Mouse (Mus musculus): ENCODE data around the gene Abcb11.
A peak's percentile ranks its signal among the peaks of the same experiment; 100 is the strongest.

Gene Abcb11

GRCm38 (mm10) chr2:69264069-69264618 lies 78.3 kb downstream of the Abcb11 start:
- no peak for DNase-seq (ENCODE audit: low read depth)

DNA sequence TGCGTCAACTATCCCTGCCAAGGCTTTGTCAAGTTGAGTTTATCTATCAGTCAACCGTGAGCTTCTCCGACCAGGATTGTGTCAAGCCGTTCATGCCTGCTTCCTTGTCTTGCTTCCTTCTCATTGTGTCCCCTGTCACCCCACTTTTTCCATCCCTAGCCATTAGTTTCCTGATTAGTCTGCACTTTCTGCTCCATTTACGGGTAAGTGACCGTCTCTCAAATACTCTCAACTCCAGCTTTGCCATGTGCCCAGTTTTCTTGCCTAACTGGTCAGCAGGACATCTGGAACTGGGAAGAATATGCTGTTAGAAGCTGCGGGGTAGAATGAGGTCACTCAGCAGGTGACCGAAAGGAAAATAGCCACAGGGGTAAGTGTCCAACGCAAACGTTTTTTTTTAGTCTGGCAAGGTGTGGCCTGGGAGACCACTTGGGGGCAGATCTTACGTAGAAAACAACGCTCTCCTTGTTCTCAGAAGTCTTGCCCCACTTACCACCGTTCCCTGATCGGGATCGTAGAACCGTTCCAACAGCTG lies 94.1 kb downstream of the Abcb11 start:
- DNase-seq (ENCODE audit: low read depth) = no peak

GRCm38 (mm10) chr2:69247081-69247480 lies 95.3 kb downstream of the Abcb11 start:
- DNase-seq (ENCODE audit: low read depth) = no peak

- no peak for DNase-seq (ENCODE audit: low read depth)
Measured at GRCm38 (mm10) chr2:69244924-69245323, 97.5 kb downstream of the Abcb11 start.

DNA sequence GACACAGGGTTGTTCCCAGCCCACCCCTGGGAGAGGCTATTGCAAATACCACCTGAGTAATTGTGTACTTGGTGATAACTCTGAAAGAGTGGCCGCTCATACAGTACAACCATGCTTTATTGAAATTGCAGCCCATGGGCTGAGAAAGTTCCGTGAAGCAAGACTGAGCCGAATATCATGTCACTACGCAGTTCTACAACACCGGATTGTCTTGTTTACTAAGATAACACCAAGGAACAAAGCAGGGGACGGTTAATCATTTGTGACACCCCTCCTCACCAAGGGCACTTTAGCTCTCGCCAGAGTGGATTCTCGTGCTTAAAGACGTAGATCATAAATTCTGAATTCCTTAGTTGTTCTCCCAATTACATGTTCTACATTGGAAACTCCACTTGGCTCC lies 103.1 kb downstream of the Abcb11 start:
- DNase-seq (ENCODE audit: low read depth) = no peak

- DNase-seq (ENCODE audit: low read depth) = no peak
Measured at GRCm38 (mm10) chr2:69234976-69235678, 107.3 kb downstream of the Abcb11 start.

DNA sequence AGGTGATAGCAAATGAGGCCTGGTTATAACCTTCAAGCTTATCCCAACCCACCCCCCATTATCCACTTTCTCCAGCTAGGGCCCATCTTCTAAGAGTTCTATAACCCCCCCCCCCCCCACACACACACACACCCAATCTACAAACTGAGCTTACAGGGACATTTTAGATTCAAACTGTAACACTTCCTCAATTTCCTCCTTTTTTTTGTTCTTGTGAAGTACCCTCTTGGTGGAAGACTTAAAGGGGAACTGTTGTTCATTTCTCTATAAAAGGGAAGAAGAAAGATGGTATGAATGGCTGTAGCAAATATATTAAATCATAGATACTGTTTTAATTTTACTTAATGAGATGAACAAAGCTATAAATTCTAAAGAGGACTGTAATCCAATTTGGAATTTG lies 110.3 kb downstream of the Abcb11 start:
- no peak for DNase-seq (ENCODE audit: low read depth)

GRCm38 (mm10) chr2:69230137-69230536 lies 112.3 kb downstream of the Abcb11 start:
- DNase-seq (ENCODE audit: low read depth) = no peak

GRCm38 (mm10) chr2:69228635-69229034 lies 113.8 kb downstream of the Abcb11 start:
- DNase-seq (ENCODE audit: low read depth) = no peak

DNA sequence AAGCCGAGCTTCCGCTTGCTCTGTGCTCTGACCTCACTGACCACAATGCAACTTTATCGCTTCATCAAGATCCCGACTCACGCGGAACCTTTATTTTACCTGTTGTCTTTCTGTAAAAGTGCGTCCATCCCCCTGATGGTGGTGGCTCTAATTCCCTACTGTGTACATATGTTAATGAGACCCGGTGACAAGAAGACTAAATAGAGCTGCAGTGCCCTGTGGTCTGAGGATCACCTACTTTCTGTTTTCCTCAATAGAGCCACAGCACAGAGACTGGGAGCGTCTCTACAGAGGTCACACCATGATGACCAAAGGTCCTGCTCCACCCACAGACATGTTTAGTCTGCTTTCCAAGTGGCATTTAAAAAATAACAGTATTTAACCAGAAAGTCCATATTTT lies 115.5 kb downstream of the Abcb11 start:
- no peak for DNase-seq (ENCODE audit: low read depth)

DNA sequence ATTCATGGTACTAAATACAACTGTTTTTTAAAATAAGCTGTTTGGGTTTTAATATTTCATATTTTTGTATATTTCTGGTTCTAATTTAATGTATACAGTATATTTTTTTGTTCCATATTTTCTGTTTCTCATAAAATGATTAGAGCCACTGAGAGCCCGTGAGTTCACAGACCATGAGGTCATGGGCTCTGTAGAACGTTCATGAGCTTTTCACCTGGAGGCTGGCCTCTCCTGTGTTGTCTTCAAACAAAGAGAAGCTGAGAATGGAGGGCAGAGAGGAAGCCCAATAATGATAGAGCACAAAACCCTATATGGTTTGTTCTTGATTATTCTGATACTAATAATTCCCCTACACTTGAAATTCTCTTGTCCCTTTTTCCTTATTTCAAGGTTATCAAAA lies 117.7 kb downstream of the Abcb11 start:
- DNase-seq (ENCODE audit: low read depth) = no peak

DNA sequence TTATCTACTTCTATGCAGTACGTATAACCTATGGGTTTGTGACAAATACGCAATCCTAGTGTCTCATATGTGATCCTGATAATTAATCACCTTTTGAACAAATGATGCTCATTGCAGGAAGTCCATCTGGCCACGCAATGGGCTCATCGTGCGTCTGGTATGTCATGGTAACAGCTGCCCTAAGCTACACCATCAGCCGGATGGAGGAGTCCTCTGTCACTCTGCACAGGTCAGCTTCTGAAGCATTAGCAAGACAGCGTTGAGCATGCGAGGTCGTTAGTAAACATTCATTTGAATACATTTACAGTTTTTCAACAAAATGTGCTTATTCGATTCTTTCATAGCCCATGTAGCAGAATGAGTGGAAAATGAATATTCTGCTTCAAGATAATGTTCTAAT lies 119.6 kb downstream of the Abcb11 start:
- no peak for DNase-seq (ENCODE audit: low read depth)

DNA sequence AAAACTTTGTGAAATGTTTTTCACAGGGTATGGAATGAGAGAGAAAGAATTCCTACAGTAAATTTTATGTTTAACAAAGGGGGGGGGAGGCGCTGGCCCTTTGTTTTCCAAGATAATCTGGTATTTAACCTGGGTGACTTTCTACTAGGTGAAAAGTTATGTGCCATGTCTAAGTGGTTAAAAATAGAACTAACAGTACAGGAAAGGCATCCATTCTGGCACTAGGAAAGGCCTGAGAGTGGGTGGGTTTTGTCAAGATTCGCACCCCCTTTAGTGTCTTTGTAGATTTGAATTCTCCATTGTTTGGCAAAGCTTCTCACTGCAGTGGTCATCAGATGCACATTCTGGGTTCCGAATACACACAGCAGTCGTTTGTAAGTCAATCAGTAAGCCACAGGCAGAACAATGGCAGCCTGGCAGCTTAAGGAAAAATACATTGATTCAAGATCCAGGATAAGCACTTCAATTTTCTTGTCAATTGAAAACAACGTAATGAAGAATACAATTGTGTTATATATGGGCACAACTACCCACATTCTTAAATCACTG lies 120.5 kb downstream of the Abcb11 start:
- no peak for DNase-seq (ENCODE audit: low read depth)

DNA sequence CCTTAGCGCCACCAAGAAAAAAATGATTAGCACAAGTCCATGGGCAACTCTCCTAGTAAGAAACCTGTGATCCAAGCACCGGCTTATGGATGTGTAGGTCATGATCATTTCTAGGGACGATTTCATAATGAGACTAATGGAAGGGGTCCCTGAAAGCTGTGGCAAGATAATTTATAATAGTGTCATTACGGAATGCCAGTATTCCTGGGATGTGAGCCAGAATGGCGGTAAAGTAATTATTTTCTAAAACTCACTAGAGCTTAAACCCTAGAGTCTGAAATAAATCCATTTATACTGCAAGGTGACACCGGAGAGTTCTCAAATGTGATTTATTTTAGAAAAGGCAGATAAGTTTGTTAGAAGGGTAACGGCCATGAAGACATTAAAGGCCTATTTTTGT lies 127.2 kb downstream of the Abcb11 start:
- no peak for DNase-seq (ENCODE audit: low read depth)

DNA sequence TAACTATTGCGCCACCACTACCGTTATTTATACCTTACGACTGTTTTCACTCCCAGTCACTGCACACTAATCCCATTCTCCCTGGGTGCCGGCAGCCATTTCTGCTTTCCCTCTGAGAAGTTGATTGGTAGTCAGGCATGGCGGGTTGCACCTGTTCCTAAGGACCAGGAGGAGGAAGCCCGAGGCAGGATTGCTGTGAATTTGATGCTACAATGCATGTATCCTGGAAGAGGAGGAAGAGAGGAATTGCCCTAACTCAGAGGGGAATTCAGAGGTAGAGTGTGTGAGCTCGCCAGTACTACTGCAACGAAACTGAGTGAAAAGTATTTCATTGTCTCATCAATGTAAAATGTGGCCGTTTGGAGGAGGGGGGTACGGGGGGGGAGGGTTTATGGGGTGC lies 129.8 kb downstream of the Abcb11 start:
- DNase-seq (ENCODE audit: low read depth) = no peak

DNA sequence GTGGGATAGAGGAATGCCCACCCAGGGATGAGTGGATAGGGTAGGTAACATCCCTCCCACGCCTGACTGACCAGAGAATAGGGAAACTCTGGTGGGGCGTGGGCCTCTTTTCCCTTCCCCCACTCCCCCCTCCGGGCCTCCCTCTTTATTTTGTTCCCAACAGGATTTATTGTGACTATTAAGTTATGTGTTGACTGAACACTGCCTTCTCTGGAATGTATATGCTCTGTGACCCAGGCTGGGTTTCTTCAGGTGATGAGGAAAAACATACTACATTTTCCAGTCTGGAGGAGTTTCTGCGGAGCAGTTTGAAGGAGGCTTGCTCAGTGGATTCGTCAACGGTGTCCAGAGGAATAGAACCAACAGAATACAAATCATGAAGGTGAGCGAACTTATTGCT lies 131.6 kb downstream of the Abcb11 start, which contains the start of gene G6pc2:
G6pc2 (plus strand) TSS at position 301 of the 400 bp plus-strand sequence.
- no peak for DNase-seq (ENCODE audit: low read depth)

DNA sequence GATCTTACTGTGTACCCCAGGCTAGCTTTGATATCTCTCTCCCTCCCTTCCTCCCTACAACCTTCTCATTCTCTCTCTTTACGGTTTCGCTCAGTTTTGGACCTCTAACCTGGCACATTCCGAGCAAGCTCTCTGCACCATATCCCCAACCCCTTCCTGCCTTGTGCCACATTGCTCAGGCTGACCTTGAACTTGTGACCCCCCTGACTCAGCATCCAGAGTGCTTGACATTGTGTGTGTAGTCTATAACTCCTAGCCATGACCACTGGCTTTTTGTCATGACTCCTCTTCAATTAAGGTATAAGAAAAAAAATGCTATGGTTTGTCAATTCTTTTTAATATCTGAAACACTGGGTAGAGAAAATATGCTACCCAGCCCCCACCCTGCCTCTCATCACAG lies 132.7 kb downstream of the Abcb11 start:
- DNase-seq (ENCODE audit: low read depth) = no peak

DNA sequence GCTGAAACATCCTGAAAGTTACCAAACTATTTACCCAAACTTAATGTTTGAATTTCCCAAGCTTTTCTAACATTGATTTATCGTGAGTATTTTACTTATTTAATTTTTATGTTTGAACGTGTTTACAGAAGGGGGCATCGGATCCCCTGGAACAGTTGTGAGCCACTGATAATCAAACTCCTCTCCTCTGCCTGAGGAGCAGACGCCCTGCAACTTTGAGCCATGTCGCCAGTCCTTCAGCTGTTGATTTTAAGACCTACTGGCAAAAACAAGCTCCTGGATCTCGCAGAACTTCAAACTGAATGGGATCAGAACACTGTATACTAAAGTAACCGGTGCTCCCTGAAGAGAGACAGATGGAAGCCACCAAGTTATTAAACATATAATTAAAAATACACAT lies 135.9 kb downstream of the Abcb11 start:
- DNase-seq (ENCODE audit: low read depth) = no peak

GRCm38 (mm10) chr2:69205791-69206351 lies 136.5 kb downstream of the Abcb11 start, which contains the start of gene Spc25:
Gene Spc25 (minus strand): TSS chr2:69206194.
- DNase-seq (ENCODE audit: low read depth) = peak; percentile 94

DNA sequence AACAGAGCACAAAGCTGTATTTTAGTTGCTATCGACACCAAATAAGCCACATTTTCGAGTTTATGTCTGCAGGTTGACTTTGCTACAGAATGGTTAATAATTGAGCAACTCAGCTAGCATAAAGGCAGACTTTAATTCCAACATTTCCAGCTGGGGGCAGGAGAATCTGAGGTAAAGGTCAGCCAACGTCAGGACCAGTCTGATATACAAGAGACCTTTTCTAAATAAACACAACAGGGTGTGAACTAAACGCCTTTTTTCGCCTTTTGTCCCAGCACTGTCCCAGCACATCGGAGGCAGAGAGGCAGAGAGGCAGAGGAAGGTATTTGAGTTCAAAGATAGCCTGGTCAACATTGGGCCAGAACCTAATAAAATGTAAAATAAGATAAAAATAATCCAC lies 137.2 kb downstream of the Abcb11 start:
- no peak for DNase-seq (ENCODE audit: low read depth)

- DNase-seq (ENCODE audit: low read depth) = no peak
Measured at GRCm38 (mm10) chr2:69193555-69193954, 148.9 kb downstream of the Abcb11 start.

GRCm38 (mm10) chr2:69191059-69191458 lies 151.4 kb downstream of the Abcb11 start:
- no peak for DNase-seq (ENCODE audit: low read depth)

DNA sequence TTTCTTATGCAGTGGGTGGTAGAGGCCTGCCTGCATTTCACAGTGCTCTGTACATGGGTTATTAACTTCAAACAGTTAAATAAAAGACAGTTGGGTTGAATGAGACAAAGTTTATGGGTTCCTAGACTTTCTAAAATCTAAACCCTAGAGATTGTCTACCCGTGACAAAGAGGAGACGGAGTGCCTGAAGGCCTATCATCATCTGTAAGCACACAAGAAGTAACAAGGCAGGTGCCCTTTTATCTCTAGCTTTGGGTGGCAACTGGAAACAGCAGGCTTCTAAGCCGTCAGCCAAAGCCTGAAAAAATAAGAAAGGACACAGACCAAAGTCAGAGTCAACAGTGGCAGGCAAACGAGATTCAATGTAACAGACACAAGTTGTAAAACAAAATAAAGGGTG lies 153.2 kb downstream of the Abcb11 start:
- DNase-seq (ENCODE audit: low read depth) = no peak
